ENCODE assay signal across 9 mouse cellular contexts in the genomic region with DNA sequence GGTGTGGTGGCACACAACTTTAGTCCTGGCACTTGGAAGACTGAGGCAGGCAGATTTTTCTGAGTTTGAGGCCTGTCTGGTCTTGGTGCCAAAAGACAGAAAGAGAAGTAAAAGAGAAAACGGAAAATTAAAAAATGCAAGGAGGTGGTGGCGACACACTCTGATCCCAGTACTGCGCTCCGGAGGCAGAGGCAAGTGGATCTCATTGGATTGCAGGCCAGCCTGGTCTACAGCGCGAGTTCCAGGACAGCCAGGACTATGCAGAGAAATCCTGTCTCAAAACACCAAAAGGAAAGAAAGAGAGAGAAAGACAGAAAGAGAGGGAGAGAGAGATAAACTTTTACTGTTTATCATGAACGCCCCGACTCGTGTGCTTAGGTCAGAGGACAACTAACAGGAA. TPM values are rescaled to one million over a fixed set of nuclear protein-coding genes. Genes with fewer than 3 reads are reported as not detected.
DNase-seq lines count a peak whose midpoint lies in the region; ATAC-seq and TF ChIP-seq lines count a peak whose summit lies in the region.
"Had no signal": no experiment of that assay in that cellular context is flagged by ENCODE, and none has a peak within 500 bp of the region (broad histone marks: within the 10 kb centered on the region; RNA-seq: fewer than 3 reads in every experiment).

No protein-coding gene starts in this region.

- H3K4me3 ChIP-seq in heart, adult 2 months, result peak overlapping the region; percentile 91
- peak overlapping the region; percentile 73 to 97 (median 87) for H3K4me3 ChIP-seq in CH12.LX (replicated peaks in 1 of 3; ENCODE audit: low read depth in 2 of 3, low read length in 2 of 3, poor library complexity in 1 of 3)
- H3K4me3 ChIP-seq in forebrain, embryonic 16.5 days (replicated peaks; ENCODE audit: low read length), result peak overlapping the region; percentile 73
- H3K4me3 ChIP-seq in liver, postnatal 0 days (ENCODE audit: low read depth, low read length), result peak overlapping the region; percentile 96

- H3K27me3 ChIP-seq in heart, adult 2 months (ENCODE audit: control insufficient read depth, insufficient read depth, low read length), result no peaks in the 10 kb centered on the region
- no peaks in the 10 kb centered on the region for H3K27me3 ChIP-seq in CH12.LX (replicated peaks)
- H3K27me3 ChIP-seq in forebrain, embryonic 16.5 days (replicated peaks; ENCODE audit: control insufficient read depth, insufficient read depth, low read length), result no peaks in the 10 kb centered on the region
- H3K27me3 ChIP-seq in liver, postnatal 0 days (ENCODE audit: insufficient read depth, low read length), result no peaks in the 10 kb centered on the region

- H3K79me2 ChIP-seq in heart, adult 2 months (replicated peaks; ENCODE audit: control insufficient read depth, insufficient read depth, low read length), result 0 out of 2 replicates have a peak, but pooled peaks cover 1% of the 10 kb centered on the region
- peaks cover 19% of the 10 kb centered on the region for H3K79me2 ChIP-seq in CH12.LX (replicated peaks; ENCODE audit: control insufficient read depth, extremely low read depth, insufficient read depth, poor library complexity, severe bottlenecking)

- H3K27ac ChIP-seq in heart, adult 2 months, result peak overlapping the region; percentile 94
- no peak overlapping the region for H3K27ac ChIP-seq in CH12.LX (ENCODE audit: insufficient read depth, low read depth)
- 0 out of 2 replicates have a peak overlapping the region, but pooled peaks have one; percentile 41 for H3K27ac ChIP-seq in forebrain, embryonic 16.5 days (ENCODE audit: low read length)
- peak overlapping the region; percentile 74 for H3K27ac ChIP-seq in liver, postnatal 0 days (ENCODE audit: low read depth)

- peaks cover 2% of the 10 kb centered on the region; the same call in 1 of the 2 replicates for H3K36me3 ChIP-seq in heart, adult 2 months (ENCODE audit: control insufficient read depth, insufficient read depth, low read length)
- H3K36me3 ChIP-seq in CH12.LX (replicated peaks in 1 of 2; ENCODE audit: control insufficient read depth in 1 of 2, insufficient read depth in 1 of 2, low read length in 1 of 2), result peaks cover 21 to 31% of the 10 kb centered on the region in 2 experiments
- H3K36me3 ChIP-seq in forebrain, embryonic 16.5 days (ENCODE audit: control insufficient read depth, insufficient read depth), result peaks cover 13% of the 10 kb centered on the region; the same call in 1 of the 2 replicates
- H3K36me3 ChIP-seq in liver, postnatal 0 days (replicated peaks; ENCODE audit: insufficient read depth, low read length), result peaks cover 22% of the 10 kb centered on the region

- H3K4me1 ChIP-seq in heart, adult 2 months (ENCODE audit: control insufficient read depth, insufficient read depth, low read length), result peaks cover 3% of the 10 kb centered on the region
- peaks cover 2 to 16% of the 10 kb centered on the region in 2 experiments; a peak in 2 of 4 replicates for H3K4me1 ChIP-seq in CH12.LX (ENCODE audit: control insufficient read depth in 1 of 2, insufficient read depth in 2 of 2)
- peaks cover 14% of the 10 kb centered on the region for H3K4me1 ChIP-seq in forebrain, embryonic 16.5 days (replicated peaks; ENCODE audit: control insufficient read depth, insufficient read depth, low read length)
- H3K4me1 ChIP-seq in liver, postnatal 0 days (ENCODE audit: insufficient read depth), result peaks cover 11% of the 10 kb centered on the region; the same call in 1 of the 2 replicates

- intact Hi-C loops in heart, adult 2 months (cut with DNase I), result loop anchor here (1.0 to 5.0 kb wide), 4 partner anchors 9 to 96 kb away; a partner anchor contains a TSS

- peak overlapping the region; percentile 92 for H3K4me2 ChIP-seq in CH12.LX (ENCODE audit: insufficient read depth, low read depth, poor library complexity, severe bottlenecking)
- peak overlapping the region; percentile 58 for H3K4me2 ChIP-seq in forebrain, embryonic 16.5 days (ENCODE audit: low read length)
- H3K4me2 ChIP-seq in liver, postnatal 0 days (ENCODE audit: low read depth, low read length), result peak overlapping the region; percentile 77

- TF ChIP-seq POLR2A in heart, adult 2 months (IDR thresholded peaks at IDR 0.05; ENCODE audit: insufficient read depth, low read depth, low read length), result no peak
- no peak for TF ChIP-seq POLR2A in CH12.LX (IDR thresholded peaks at IDR 0.05; ENCODE audit: low read depth, low read length)

- 22% methylated on average over 9 of the region's 9 CpGs for WGBS in heart, adult 2 months
- 62% methylated on average over 9 of the region's 9 CpGs for WGBS in forebrain, embryonic 16.5 days
- 25% methylated on average over 9 of the region's 9 CpGs for WGBS in liver, postnatal 0 days (ENCODE audit: insufficient replicate concordance)

- TF ChIP-seq RAD21 in CH12.LX (IDR thresholded peaks at IDR 0.05; ENCODE audit: low read depth, low read length), result no peak

- H3K9ac ChIP-seq in heart, adult 2 months (ENCODE audit: low read depth, low read length), result peak overlapping the region; percentile 52
- H3K9ac ChIP-seq in CH12.LX (ENCODE audit: insufficient read depth, low read depth), result peak overlapping the region; percentile 95
- peak overlapping the region; percentile 61 for H3K9ac ChIP-seq in forebrain, embryonic 16.5 days (replicated peaks; ENCODE audit: low read depth, low read length)
- peak overlapping the region; percentile 98 for H3K9ac ChIP-seq in liver, postnatal 0 days (replicated peaks)

- dilution Hi-C loops in CH12.LX (cut with MboI; ENCODE audit: extremely low pct_ligation_motif_present, extremely low pct_unique_long_range_greater_than_20kb, low sequenced_read_pairs), result no loop called here

- in situ Hi-C loops in CH12.LX (cut with MboI; ENCODE audit: low pct_ligation_motif_present, low pct_unique_long_range_greater_than_20kb, low sequenced_read_pairs), result no loop called here

- no peak for TF ChIP-seq EP300 in heart, adult 2 months (IDR thresholded peaks at IDR 0.05; ENCODE audit: insufficient read depth, low read depth, low read length)
- no peak for TF ChIP-seq EP300 in CH12.LX (IDR thresholded peaks at IDR 0.05; ENCODE audit: low read length)
- TF ChIP-seq EP300 in liver, postnatal 0 days (IDR thresholded peaks at IDR 0.05; ENCODE audit: low read depth), result no peak

- TF ChIP-seq CTCF in heart, adult 2 months (IDR thresholded peaks at IDR 0.05), result no peak
- TF ChIP-seq CTCF in CH12.LX (conservative IDR thresholded peaks at IDR 0.05 in 1 of 2, IDR thresholded peaks at IDR 0.05 in 1 of 2; ENCODE audit: low read depth in 2 of 2, low read length in 2 of 2), result no peak
- TF ChIP-seq CTCF in liver, postnatal 0 days (IDR thresholded peaks at IDR 0.05; ENCODE audit: low read depth), result no peak

- no peaks in the 10 kb centered on the region for H3K9me3 ChIP-seq in CH12.LX (replicated peaks; ENCODE audit: low read length)
- H3K9me3 ChIP-seq in forebrain, embryonic 16.5 days (ENCODE audit: control insufficient read depth, low read length), result no peaks in the 10 kb centered on the region
- H3K9me3 ChIP-seq in liver, postnatal 0 days (ENCODE audit: low read length), result no peaks in the 10 kb centered on the region

- ATAC-seq in forebrain, embryonic 16.5 days, result peak; percentile 30
- 0 out of 2 replicates have a peak, but pooled peaks have one; percentile 9 for ATAC-seq in liver, postnatal 0 days

- DNase-seq in heart, adult 2 months, result no peak
- no peak for DNase-seq in heart, postnatal 4 days
- no peak for DNase-seq in CH12.LX (ENCODE audit: extremely low read depth)
- DNase-seq in liver, postnatal 0 days, result peak; percentile 17
- DNase-seq in natural killer cell, adult 2 months (ENCODE audit: low spot score in 2 of 2), result no peak
- no peak for DNase-seq in right cerebral cortex, postnatal 14 days
- DNase-seq in urinary bladder, adult 18-20 months (ENCODE audit: low spot score in 2 of 2), result no peak

RNA-seq across cellular contexts. Expression of a gene that starts 0.5 kb away (rescaled TPM):
- total RNA-seq in heart, adult 2 months (2021), result 100 to 1,000 TPM; 108 to 135 TPM
- 60.7 and 62.2 TPM in 2 replicates for polyA plus RNA-seq in heart, adult 2 months (2012; rRNA removed)
- 100 to 1,000 TPM; 112 to 125 TPM for total RNA-seq in heart, postnatal 4 days (2021)
- total RNA-seq in CH12.LX (2012; rRNA removed) (134 and 140 TPM in 2 replicates), CH12.LX (2014; rRNA removed) (96.3 and 107 TPM in 2 replicates)
- 226 and 279 TPM in 2 replicates for polyA plus RNA-seq in CH12.LX (2012; ENCODE audit: insufficient read length, low read depth)
- polyA plus RNA-seq in forebrain, embryonic 16.5 days (2015; fragmentation: Nextera tagmentation; extraction: Ambion mirVana), result 172 and 173 TPM in 2 replicates
- polyA plus RNA-seq in liver, postnatal 0 days (2015; fragmentation: Nextera tagmentation; extraction: Ambion mirVana), result 147 TPM in 2 replicates

RNA-seq across cellular contexts. Expression of a gene that starts 9.9 kb away (rescaled TPM):
- total RNA-seq in heart, adult 2 months (2021), result 10 to 100 TPM; 49.9 to 56.5 TPM
- polyA plus RNA-seq in heart, adult 2 months (2012; rRNA removed), result 43.7 and 48.6 TPM in 2 replicates
- total RNA-seq in heart, postnatal 4 days (2021), result 10 to 100 TPM; 39.4 to 41.2 TPM
- total RNA-seq in CH12.LX (2012; rRNA removed) (53.9 and 56.6 TPM in 2 replicates), CH12.LX (2014; rRNA removed) (23.5 and 24.0 TPM in 2 replicates)
- 42.6 and 52.0 TPM in 2 replicates for polyA plus RNA-seq in CH12.LX (2012; ENCODE audit: insufficient read length, low read depth)
- 49.7 and 53.5 TPM in 2 replicates for polyA plus RNA-seq in forebrain, embryonic 16.5 days (2015; fragmentation: Nextera tagmentation; extraction: Ambion mirVana)
- 48.6 and 52.6 TPM in 2 replicates for polyA plus RNA-seq in liver, postnatal 0 days (2015; fragmentation: Nextera tagmentation; extraction: Ambion mirVana)

RNA-seq across cellular contexts. Expression of a gene that starts 12.7 kb away (rescaled TPM):
- 1 to 10 TPM; 4.2 to 5.2 TPM for total RNA-seq in heart, adult 2 months (2021)
- polyA plus RNA-seq in heart, adult 2 months (2012; rRNA removed), result 1.1 and 1.3 TPM in 2 replicates
- 1 to 10 TPM; 2.1 to 5.6 TPM for total RNA-seq in heart, postnatal 4 days (2021)
- total RNA-seq in CH12.LX (2012; rRNA removed) (7.5 and 14.3 TPM in 2 replicates), CH12.LX (2014; rRNA removed) (15.5 and 15.6 TPM in 2 replicates)
- polyA plus RNA-seq in CH12.LX (2012; ENCODE audit: insufficient read length, low read depth), result 50.4 and 80.4 TPM in 2 replicates
- polyA plus RNA-seq in forebrain, embryonic 16.5 days (2015; fragmentation: Nextera tagmentation; extraction: Ambion mirVana), result 50.0 and 51.9 TPM in 2 replicates
- polyA plus RNA-seq in liver, postnatal 0 days (2015; fragmentation: Nextera tagmentation; extraction: Ambion mirVana), result 27.5 and 31.3 TPM in 2 replicates

RNA-seq across cellular contexts. Expression of a gene that starts 12.9 kb away (rescaled TPM):
- total RNA-seq in heart, adult 2 months (2021), result not detected
- not detected in 2 replicates for polyA plus RNA-seq in heart, adult 2 months (2012; rRNA removed)
- total RNA-seq in heart, postnatal 4 days (2021), result not detected
- total RNA-seq in CH12.LX (2012; rRNA removed), result not detected in 2 replicates
- not detected in 2 replicates for total RNA-seq in CH12.LX (2014; rRNA removed)
- not detected in 2 replicates for polyA plus RNA-seq in CH12.LX (2012; ENCODE audit: insufficient read length, low read depth)
- not detected in 2 replicates for polyA plus RNA-seq in forebrain, embryonic 16.5 days (2015; fragmentation: Nextera tagmentation; extraction: Ambion mirVana)
- not detected in 2 replicates for polyA plus RNA-seq in liver, postnatal 0 days (2015; fragmentation: Nextera tagmentation; extraction: Ambion mirVana)
- polyA plus RNA-seq: large intestine, adult 2 months had no signal

RNA-seq across cellular contexts. Expression of a gene that starts 17.8 kb away (rescaled TPM):
- 10 to 100 TPM; 15.6 to 21.0 TPM for total RNA-seq in heart, adult 2 months (2021)
- 10.1 and 10.5 TPM in 2 replicates for polyA plus RNA-seq in heart, adult 2 months (2012; rRNA removed)
- total RNA-seq in heart, postnatal 4 days (2021), result 10 to 100 TPM; 23.7 to 24.9 TPM
- 157 and 224 TPM in 2 replicates for total RNA-seq in CH12.LX (2012; rRNA removed)
- 198 and 218 TPM in 2 replicates for total RNA-seq in CH12.LX (2014; rRNA removed)
- polyA plus RNA-seq in CH12.LX (2012; ENCODE audit: insufficient read length, low read depth), result 161 and 176 TPM in 2 replicates
- polyA plus RNA-seq in forebrain, embryonic 16.5 days (2015; fragmentation: Nextera tagmentation; extraction: Ambion mirVana), result 49.9 and 50.6 TPM in 2 replicates
- polyA plus RNA-seq in liver, postnatal 0 days (2015; fragmentation: Nextera tagmentation; extraction: Ambion mirVana), result 30.5 and 32.5 TPM in 2 replicates

Comparison
In these comparisons a context has a peak if more than half of its experiments do, and no peak if none do; other contexts are left out.
1. RNA of a gene that starts 12.7 kb away (polyA plus RNA-seq): 50.0 to 51.9 TPM in forebrain, embryonic 16.5 days, 50.4 to 80.4 TPM in CH12.LX and 27.5 to 31.3 TPM in liver, postnatal 0 days; 1.1 to 1.3 TPM in heart, adult 2 months; every median in the first group is over 10 times any median in the second.
2. Peak in every context shown above with its lines, with median percentiles within 50 percentile points of each other: H3K4me3 ChIP-seq, H3K9ac ChIP-seq and H3K4me2 ChIP-seq.